Mouse (Mus musculus) G1E (cell line): ENCODE data around the gene Ints2.

Experiments used
- CTCF ChIP-seq: IDR thresholded peaks from 2 replicates; pipeline ENCODE4 v1.5.1; 2012; ENCODE audit warnings: low read depth, low read length, inconsistent platforms, mixed read lengths
- GATA1 ChIP-seq: IDR thresholded peaks from 2 replicates; pipeline ENCODE4 v1.6.1; 2012; ENCODE audit warnings: borderline replicate concordance, low read length, inconsistent platforms, mixed read lengths
- POLR2AphosphoS5 ChIP-seq: IDR thresholded peaks from 2 replicates; pipeline ENCODE4 v1.6.1; 2012; ENCODE audit warnings: low read depth, low read length, inconsistent platforms; ENCODE audit not compliant: insufficient replicate concordance
- TAL1 ChIP-seq: conservative IDR thresholded peaks from 2 replicates; pipeline ENCODE4 v1.6.1; 2012; ENCODE audit warnings: low read depth, low read length, inconsistent platforms, mixed read lengths

- TF ChIP-seq CTCF: no peak
- no peak for TF ChIP-seq POLR2AphosphoS5
- TF ChIP-seq GATA1: no peak
- no peak for TF ChIP-seq TAL1
Observed at GRCm38 (mm10) chr11:86291714-86292113, 34.3 kb upstream of the Ints2 start.
